Comparison of ENCODE assay signal across 30 mouse cellular contexts in the genomic region with DNA sequence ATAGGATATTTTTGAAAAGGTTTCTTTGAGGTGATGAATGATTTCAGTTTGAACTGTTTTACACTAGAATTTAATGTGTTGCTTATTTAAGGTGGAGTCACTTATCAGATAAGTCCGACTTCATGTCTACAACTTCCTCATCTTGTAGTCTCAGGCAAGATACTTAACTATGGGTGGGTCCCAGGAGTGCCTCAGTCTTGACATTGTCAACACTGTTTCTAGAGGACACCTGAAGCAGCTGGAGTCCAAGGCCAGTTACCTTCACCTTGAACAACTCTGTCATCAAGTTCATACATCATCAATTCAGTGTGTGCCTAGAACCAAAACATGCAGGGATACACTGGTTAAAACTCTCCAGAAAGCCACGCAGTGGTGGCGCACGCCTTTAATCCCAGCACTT. TPM values are rescaled to one million over a fixed set of nuclear protein-coding genes. Genes with fewer than 3 reads are reported as not detected.
"Had no signal": no experiment of that assay in that cellular context is flagged by ENCODE, and none has a peak within 500 bp of the region (broad histone marks: within the 10 kb centered on the region; RNA-seq: fewer than 3 reads in every experiment).

No protein-coding gene starts in this region.

- H3K36me3 ChIP-seq: heart, embryonic 12.5 days; hindbrain, embryonic 10.5 days; hindbrain, embryonic 12.5 days; kidney, embryonic 15.5 days; limb, embryonic 13.5 days; limb, embryonic 15.5 days; liver, embryonic 12.5 days had no signal

- DNase-seq: gastrocnemius, adult 2 months; gastrocnemius, postnatal 10 days; gastrocnemius, postnatal 25 days; heart, adult 2 months; heart, postnatal 10 days; heart, postnatal 4 days; kidney, adult 11 months; kidney, adult 2 months; kidney, adult 9 months; kidney, postnatal 14 days; kidney, postnatal 36 days; layer of hippocampus, postnatal 36 days; left cerebral cortex, postnatal 4 days had no signal

- H3K9ac ChIP-seq: heart, embryonic 12.5 days; hindbrain, embryonic 12.5 days; hindbrain, embryonic 14.5 days; kidney, embryonic 15.5 days; limb, embryonic 13.5 days; limb, embryonic 15.5 days; liver, embryonic 12.5 days; liver, embryonic 14.5 days had no signal

- H3K4me2 ChIP-seq: heart, embryonic 12.5 days; hindbrain, embryonic 12.5 days; hindbrain, embryonic 14.5 days; kidney, embryonic 15.5 days; limb, embryonic 13.5 days; limb, embryonic 15.5 days; liver, embryonic 12.5 days had no signal

- H3K9me3 ChIP-seq: heart, embryonic 12.5 days; hindbrain, embryonic 10.5 days; hindbrain, embryonic 12.5 days; kidney, embryonic 15.5 days; limb, embryonic 13.5 days; limb, embryonic 15.5 days; liver, embryonic 12.5 days had no signal

- H3K27me3 ChIP-seq: heart, embryonic 12.5 days; hindbrain, embryonic 12.5 days; kidney, embryonic 15.5 days; limb, embryonic 13.5 days; limb, embryonic 15.5 days; liver, embryonic 12.5 days had no signal

- H3K4me3 ChIP-seq: gastrocnemius, adult 2 months; heart, adult 2 months; heart, embryonic 12.5 days; hindbrain, embryonic 10.5 days; hindbrain, embryonic 12.5 days; kidney, embryonic 15.5 days; layer of hippocampus, adult 2 months; limb, embryonic 13.5 days; limb, embryonic 15.5 days; liver, embryonic 12.5 days had no signal

- H3K27ac ChIP-seq: gastrocnemius, adult 2 months; heart, adult 2 months; hindbrain, embryonic 10.5 days; hindbrain, embryonic 12.5 days; hindbrain, embryonic 14.5 days; kidney, embryonic 15.5 days; kidney, postnatal 0 days; layer of hippocampus, adult 2 months; limb, embryonic 13.5 days; limb, embryonic 15.5 days; liver, embryonic 12.5 days; liver, embryonic 14.5 days had no signal

- H3K4me1 ChIP-seq: hindbrain, embryonic 10.5 days; hindbrain, embryonic 12.5 days; kidney, embryonic 15.5 days; limb, embryonic 13.5 days; limb, embryonic 15.5 days; liver, embryonic 12.5 days had no signal

RNA-seq across cellular contexts. Expression of a gene that starts 5.5 kb away (rescaled TPM):
- total RNA-seq: granulocyte monocyte progenitor cell, adult 5-6 weeks; heart, adult 2 months; heart, postnatal 10 days; heart, postnatal 25 days; heart, postnatal 4 days; layer of hippocampus, postnatal 36 days had no signal
- polyA plus RNA-seq: heart, adult 2 months; heart, embryonic 12.5 days; heart, embryonic 14.5 days; heart, embryonic 16.5 days; hindbrain, embryonic 10.5 days; hindbrain, embryonic 12.5 days; inflammation-experienced regulatory T-cells, adult 6 months; limb, embryonic 11.5 days had no signal
